Mouse (Mus musculus) C2C12 (cell line): ENCODE results near the gene Cpne9.

Experiments
- CEBPB ChIP-seq: IDR thresholded peaks from one replicate; pipeline ENCODE4 v1.6.1; 2011; ENCODE audit warnings: low read depth, mild to moderate bottlenecking, control low read depth, moderate library complexity
- CTCF ChIP-seq: IDR thresholded peaks from one replicate; pipeline ENCODE4 v1.5.1; 2011; ENCODE audit not compliant: control insufficient read depth, insufficient read depth, insufficient read length
- USF1 ChIP-seq: IDR thresholded peaks from one replicate; pipeline ENCODE4 v1.6.1; 2011; ENCODE audit warnings: low read depth, mild to moderate bottlenecking, control low read depth, moderate library complexity

DNA sequence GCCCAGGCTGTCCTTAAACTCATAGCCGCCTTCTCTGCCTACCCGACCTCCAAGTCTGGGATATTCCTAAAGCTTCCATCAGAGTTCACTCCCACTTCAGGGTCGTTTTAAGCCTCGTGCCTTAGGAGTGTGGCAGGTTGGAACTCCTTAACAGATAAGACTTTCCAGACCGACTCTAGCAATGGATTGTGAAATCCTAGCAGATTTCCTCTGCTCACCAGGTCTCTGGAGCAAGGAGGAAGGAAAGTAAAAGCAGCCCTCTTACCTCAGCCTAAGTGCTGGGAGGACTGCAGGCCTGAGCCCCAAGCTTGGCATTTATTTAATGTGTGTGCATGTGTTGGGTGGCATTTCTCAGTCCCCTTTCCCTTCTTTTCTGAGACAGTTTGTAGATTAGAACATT, 31.3 kb upstream of the Cpne9 start:
- TF ChIP-seq CTCF, result no peak
- no peak for TF ChIP-seq CEBPB
- no peak for TF ChIP-seq USF1
